Mouse (Mus musculus) right cerebral cortex, adult 2 months (tissue): ENCODE data around the gene Pde4d.

Source experiments
- DNase-seq, 2 experiments: peaks; one replicate each; pipeline ENCODE4 v3.0.0; 2021 to 2022; ENCODE audit warnings: low spot score in 2 of 2

Gene Pde4d

GRCm38 (mm10) chr13:109236047-109236446 lies 786.3 kb downstream of the Pde4d start:
- peak; percentile 60 for DNase-seq

DNA sequence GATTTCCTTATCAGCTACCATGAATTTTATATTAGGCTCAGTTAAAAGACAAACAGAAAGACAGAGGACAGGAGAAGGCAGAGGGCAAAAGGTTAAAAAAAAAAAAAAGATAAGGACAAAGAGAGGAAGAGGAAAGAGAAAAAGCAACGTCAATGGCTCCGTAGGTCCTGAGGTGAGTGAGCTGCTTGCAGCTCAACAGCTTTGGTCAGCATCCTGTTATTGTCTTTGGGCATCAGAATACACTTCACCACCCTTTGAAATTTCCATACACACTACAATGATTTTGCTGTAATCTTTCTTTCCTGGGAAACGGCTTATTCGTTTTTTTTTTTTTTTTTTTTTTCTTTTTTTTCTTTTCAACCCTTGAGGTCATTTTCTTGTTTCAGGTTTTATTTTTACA lies 788.9 kb downstream of the Pde4d start:
- DNase-seq, result no peak

DNA sequence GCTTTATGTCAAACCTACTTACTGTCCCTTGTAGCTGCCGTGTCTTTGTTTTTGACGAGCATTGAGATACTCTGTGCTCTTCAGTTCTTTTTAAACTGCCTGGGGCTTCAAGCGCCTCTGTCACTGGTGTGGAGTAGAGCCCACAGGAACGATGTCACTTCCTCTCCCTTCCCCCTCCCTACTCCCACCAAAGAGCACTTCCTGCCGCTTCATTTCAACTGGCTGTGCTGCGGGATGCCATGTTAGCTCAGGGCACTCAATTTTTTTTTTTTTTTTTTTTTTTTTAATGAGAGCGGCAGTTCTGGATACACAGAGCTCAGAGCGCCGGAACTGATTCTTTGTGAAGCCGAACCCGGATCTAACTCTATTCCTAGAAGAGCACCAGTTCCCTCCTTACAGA lies 789.5 kb downstream of the Pde4d start:
- no peak for DNase-seq

DNA sequence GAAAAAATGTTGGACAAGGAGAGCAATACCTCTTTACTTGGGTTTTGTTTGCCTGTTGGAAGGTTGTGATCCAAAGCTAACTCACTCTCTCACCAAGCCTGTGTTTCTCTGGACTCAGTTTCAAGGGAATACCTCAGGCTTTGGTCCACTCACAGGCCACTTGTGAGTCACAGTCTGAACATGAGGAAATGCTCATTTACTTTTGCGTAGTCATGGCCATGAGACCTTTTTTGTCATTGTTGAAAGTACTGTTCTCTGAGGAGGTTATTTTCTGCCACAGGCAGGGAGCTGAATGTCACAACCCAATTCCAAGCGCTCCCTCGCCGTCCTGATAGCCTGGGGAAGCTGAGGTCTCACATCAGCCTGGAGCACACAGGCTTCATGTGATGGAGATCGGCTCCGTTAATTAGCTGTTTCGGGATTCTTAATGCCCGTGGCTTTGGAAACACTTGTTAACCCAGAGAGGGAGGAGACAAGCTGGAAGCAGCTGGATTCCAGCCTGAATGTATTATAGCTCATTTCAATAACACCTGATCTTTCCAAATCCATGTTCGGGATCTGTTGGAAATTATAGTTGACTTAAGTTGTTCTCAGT lies 792.8 kb downstream of the Pde4d start:
- DNase-seq, result no peak

DNA sequence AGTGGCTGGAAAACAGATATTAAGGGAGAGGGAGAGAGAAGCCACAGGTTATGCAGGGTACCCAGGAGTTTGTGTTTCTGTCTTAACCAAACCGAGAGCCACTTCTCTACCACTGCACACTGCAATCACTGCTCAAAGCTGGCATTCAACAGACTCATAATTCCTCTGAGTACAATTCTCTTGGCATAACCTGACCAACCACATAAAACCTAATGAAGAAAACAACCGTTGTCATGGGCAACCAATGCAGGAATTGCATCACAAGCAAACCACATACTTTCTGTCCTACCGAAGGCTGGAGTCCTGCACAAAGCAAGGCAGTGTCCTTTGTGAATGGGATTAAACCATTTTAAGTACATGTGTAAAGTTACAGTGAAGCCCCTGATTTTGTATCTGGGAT lies 793.4 kb downstream of the Pde4d start:
- DNase-seq, result no peak

GRCm38 (mm10) chr13:109247061-109247460 lies 797.3 kb downstream of the Pde4d start:
- DNase-seq, result no peak

- no peak for DNase-seq
Measured at GRCm38 (mm10) chr13:109249315-109249714, 799.6 kb downstream of the Pde4d start.

DNA sequence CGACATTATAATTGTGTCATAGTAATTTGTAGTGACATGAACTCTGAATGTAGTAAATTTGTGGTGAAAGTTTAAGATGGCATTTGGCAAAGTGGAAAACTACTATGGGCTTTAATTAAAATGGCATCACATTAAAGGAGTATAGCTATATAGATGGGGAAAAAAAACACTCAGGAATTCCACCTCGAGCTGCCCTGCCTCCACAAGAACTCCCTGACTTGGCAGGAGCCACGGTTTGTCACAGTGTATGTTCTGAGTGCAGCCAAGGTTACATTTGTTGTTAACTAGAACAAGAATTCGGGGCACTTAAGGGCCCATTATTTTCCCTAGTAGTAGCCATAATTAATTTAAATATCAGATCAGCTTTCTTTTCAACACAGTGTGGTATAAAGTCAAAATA lies 805.9 kb downstream of the Pde4d start:
- DNase-seq, result no peak

DNA sequence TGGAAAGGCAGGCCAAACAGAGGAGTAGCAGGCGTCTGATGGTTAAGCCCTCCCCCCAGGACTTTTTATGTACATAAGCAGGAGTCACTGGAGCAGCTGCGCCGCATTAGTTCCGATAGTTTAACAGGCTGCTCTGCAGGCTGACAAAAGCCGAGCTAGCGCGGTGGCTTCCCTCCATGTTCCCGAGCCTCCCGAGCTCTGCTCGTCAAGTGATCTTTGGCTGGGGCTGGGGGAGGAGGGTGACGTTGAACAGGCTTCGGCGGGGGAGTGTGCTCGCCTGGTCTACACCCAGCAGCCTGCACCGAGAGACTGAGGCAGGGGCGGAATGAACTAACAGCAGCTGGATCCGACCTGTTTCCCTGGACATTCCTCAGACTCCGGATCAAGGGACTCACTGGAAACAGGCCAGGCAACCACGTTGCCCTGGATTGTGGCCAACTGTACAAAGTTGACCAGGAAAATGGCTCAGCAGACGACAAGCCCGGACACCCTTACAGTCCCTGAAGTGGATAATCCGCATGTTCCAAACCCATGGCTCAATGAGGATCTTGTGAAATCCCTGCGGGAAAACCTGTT lies 810.6 kb downstream of the Pde4d start:
- peak; percentile 42 to 49 for DNase-seq

GRCm38 (mm10) chr13:109260796-109261516 lies 811.2 kb downstream of the Pde4d start:
- no peak for DNase-seq

GRCm38 (mm10) chr13:109261642-109262220 lies 812.0 kb downstream of the Pde4d start:
- DNase-seq, result no peak

GRCm38 (mm10) chr13:109262501-109262900 lies 812.8 kb downstream of the Pde4d start:
- DNase-seq, result no peak

GRCm38 (mm10) chr13:109263833-109264232 lies 814.1 kb downstream of the Pde4d start:
- no peak for DNase-seq

- peak in 1 of 2 experiments; percentile 23 for DNase-seq
Measured at GRCm38 (mm10) chr13:109268253-109268652, 818.5 kb downstream of the Pde4d start.

- no peak for DNase-seq
Measured at GRCm38 (mm10) chr13:109268659-109269322, 819.0 kb downstream of the Pde4d start.

DNA sequence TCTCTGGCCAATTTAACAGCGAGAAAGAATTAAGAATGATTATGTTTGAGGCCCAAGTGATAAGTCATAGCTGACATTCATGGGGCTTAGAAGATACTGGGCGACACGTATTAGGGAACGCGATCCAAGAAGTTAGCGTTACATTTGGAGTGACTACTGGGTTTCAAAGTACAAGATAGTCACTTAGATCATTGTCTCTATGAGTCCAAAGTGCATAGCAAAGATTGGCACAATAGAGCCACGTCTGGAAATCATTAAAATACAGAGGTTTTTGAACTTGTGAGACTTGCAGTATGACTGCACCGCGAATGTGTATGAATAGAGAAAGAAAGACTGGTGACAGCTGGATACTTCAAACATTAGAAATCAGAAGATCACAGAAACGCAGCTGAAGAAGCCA lies 825.1 kb downstream of the Pde4d start:
- no peak for DNase-seq

GRCm38 (mm10) chr13:109277792-109278191 lies 828.0 kb downstream of the Pde4d start:
- DNase-seq, result peak; percentile 6 to 15

- DNase-seq, result peak; percentile 33 to 52
Measured at GRCm38 (mm10) chr13:109278504-109278912, 828.8 kb downstream of the Pde4d start.

- no peak for DNase-seq
Measured at GRCm38 (mm10) chr13:109279211-109279610, 829.5 kb downstream of the Pde4d start.

- peak in 1 of 2 experiments; percentile 25 for DNase-seq
Measured at GRCm38 (mm10) chr13:109280433-109280832, 830.7 kb downstream of the Pde4d start.

- no peak for DNase-seq
Measured at GRCm38 (mm10) chr13:109287465-109287864, 837.7 kb downstream of the Pde4d start.

GRCm38 (mm10) chr13:109290922-109291321 lies 841.2 kb downstream of the Pde4d start:
- no peak for DNase-seq
